Comparison of ENCODE assay signal across 16 mouse cellular contexts in genomic region chr15:11720645-11721044, GRCm38 (mm10).
"Had no signal": no experiment of that assay in that cellular context is flagged by ENCODE, and none has a peak within 500 bp of the region (broad histone marks: within the 10 kb centered on the region; RNA-seq: fewer than 3 reads in every experiment).

No protein-coding gene starts in this region.

- ATAC-seq: liver, postnatal 0 days; midbrain, embryonic 13.5 days; midbrain, embryonic 15.5 days had no signal

- DNase-seq: liver; liver, embryonic 13.5 days; liver, postnatal 0 days; lung, postnatal 10 days; right cerebral cortex, postnatal 14 days; thymus, adult 2 months; thymus, postnatal 25 days; thymus, postnatal 4 days had no signal

- H3K27ac ChIP-seq: liver, embryonic 13.5 days; liver, embryonic 15.5 days; macrophage; midbrain, embryonic 13.5 days; midbrain, embryonic 15.5 days; neural tube, embryonic 12.5 days had no signal

- H3K4me3 ChIP-seq: liver, embryonic 13.5 days; liver, embryonic 15.5 days; megakaryocyte, embryonic 14.5 days; midbrain, embryonic 13.5 days; midbrain, embryonic 15.5 days; neural tube, embryonic 12.5 days had no signal

- H3K27me3 ChIP-seq: liver, embryonic 13.5 days; liver, embryonic 15.5 days; megakaryocyte, embryonic 14.5 days; midbrain, embryonic 13.5 days; midbrain, embryonic 15.5 days; neural tube, embryonic 12.5 days had no signal

- H3K4me1 ChIP-seq: liver, embryonic 13.5 days; liver, embryonic 15.5 days; midbrain, embryonic 13.5 days; midbrain, embryonic 15.5 days; neural tube, embryonic 12.5 days had no signal

- H3K9ac ChIP-seq: liver, embryonic 13.5 days; liver, embryonic 15.5 days; liver, postnatal 0 days; midbrain, embryonic 13.5 days; midbrain, embryonic 15.5 days; neural tube, embryonic 12.5 days had no signal

- H3K9me3 ChIP-seq: liver, embryonic 13.5 days; liver, embryonic 15.5 days; midbrain, embryonic 13.5 days; midbrain, embryonic 15.5 days; neural tube, embryonic 12.5 days had no signal

- H3K4me2 ChIP-seq: liver, embryonic 11.5 days; liver, embryonic 13.5 days; liver, embryonic 15.5 days; midbrain, embryonic 11.5 days; midbrain, embryonic 13.5 days; midbrain, embryonic 15.5 days; neural tube, embryonic 12.5 days had no signal

- H3K36me3 ChIP-seq: liver, embryonic 13.5 days; liver, embryonic 15.5 days; midbrain, embryonic 13.5 days; midbrain, embryonic 15.5 days; neural tube, embryonic 12.5 days had no signal
